Mouse (Mus musculus): Measurements from ENCODE around the gene Acox1. TPM values are rescaled to one million over a fixed set of nuclear protein-coding genes. Genes with fewer than 3 reads are reported as not detected.
A peak's percentile ranks its signal among the peaks of the same experiment; 100 is the strongest.

The Acox1 gene
- polyA plus RNA-seq (2015; fragmentation: Nextera tagmentation; extraction: Ambion mirVana): 23.6 and 24.3 TPM in 2 replicates

DNA sequence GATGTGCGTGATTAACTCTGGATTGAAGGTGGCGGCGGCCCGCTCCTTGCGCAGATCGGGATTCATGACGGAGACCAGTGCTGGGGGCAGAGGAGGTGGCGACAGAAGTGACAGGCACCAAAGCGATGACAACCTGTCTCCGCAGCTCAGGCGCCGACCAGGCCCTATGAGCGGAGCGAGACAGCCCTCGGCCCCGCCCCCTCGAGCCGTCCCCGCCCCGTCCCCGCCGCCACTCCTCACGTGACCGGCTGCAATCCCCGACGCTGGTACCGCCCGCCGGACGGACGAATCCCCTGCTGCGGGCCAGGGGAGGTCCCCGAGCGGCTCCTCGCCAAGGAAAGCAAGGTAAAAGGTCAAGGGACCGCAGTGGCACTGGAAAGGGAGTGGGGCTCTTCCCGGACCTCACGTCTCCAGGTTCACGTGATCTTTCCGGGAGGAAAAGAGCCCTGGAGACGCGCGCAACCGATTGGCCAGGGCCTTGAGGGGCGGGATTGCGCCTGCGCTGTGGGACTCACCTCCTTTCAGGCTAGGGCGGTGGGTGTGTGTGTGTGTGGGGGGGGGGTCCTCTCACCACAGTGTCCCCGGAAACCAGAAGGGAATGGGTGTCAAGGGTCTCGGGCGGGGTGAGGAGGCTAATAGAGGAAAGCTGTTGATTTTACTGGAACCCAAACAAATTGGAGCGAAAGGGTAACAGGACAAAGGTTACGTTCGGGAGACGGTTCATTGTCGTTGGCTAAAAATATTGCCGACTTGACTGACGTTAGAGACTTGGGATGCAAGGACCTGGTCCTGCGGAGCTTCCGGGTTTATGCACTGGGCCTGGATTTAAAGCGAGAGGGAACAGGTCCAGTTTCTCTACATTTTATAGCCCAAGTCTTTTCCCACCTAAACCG is at the start of gene Acox1, which contains the start of gene Ten1:
Gene Acox1 (minus strand): TSS at position 407 of the 893 bp plus-strand sequence.
Gene Ten1 (plus strand): TSS at position 217 of the 893 bp plus-strand sequence.
- Histone ChIP-seq H3K4me1 (replicated peaks; ENCODE audit: control insufficient read depth, insufficient read depth, low read length) (peaks cover 8% of the 10 kb centered on the region), H3K27ac (ENCODE audit: low read length) (peak within 1 kb of the TSS; percentile 97), H3K9me3 (ENCODE audit: control insufficient read depth, low read length) (no peaks in the 10 kb centered on the region), H3K4me3 (ENCODE audit: low read length) (peak within 1 kb of the TSS; percentile 86), H3K36me3 (ENCODE audit: control insufficient read depth, insufficient read depth, low read length) (no peaks in the 10 kb centered on the region), H3K9ac (ENCODE audit: low read length) (peak within 1 kb of the TSS; percentile 93), H3K27me3 (ENCODE audit: control insufficient read depth, insufficient read depth, low read depth, low read length) (no peaks in the 10 kb centered on the region), H3K4me2 (ENCODE audit: low read depth, low read length) (peak within 1 kb of the TSS; percentile 83)
- WGBS: under 1% methylated on average over 62 of the region's 62 CpGs
- peak; percentile 99 for ATAC-seq (ENCODE audit: low read depth)

DNA sequence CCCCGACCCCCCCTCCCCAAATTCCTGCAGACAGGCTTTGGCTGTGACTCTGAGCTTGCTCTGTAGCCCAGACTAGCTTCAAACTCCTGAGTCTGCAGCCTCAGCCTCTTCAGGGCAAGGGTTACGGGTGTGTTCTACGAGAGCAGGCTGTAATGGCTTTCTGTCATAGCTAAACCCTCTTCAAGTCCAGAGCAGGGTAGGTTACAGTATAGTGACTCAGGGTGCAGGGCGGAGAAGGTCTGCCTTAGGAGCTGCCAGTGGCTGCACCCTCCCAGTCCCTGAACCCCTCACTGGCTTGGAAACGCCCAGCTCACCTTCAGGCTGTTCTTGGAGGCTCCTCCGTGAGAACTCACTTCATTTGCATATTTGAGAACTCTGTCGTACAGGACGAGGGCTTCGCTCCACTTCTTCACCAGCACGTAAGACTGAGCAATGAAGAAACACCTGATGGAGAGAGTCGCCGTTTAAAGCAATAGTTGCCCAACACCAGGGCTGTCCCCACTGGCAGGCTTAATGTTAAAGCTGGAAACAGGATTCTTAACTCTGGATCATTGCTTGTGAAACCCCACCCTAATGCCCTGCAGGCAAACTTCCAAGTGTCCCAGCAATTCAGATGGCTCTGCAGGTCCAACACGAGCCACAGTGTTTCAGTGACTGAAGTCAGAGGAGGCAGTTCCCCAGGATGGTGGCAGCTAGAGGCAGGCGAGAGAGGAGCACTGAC is 48.8 kb upstream of the Acox1 start:
- WGBS: 80% methylated on average over 14 of the region's 14 CpGs
- H3K4me1 ChIP-seq (replicated peaks; ENCODE audit: control insufficient read depth, insufficient read depth, low read length): no peaks in the 10 kb centered on the region
- H3K27ac ChIP-seq (ENCODE audit: low read length): no peak overlapping the region
- peaks cover 72% of the 10 kb centered on the region for H3K36me3 ChIP-seq (ENCODE audit: control insufficient read depth, insufficient read depth, low read length)
- peak; percentile 51 for ATAC-seq (ENCODE audit: low read depth)
- no peak overlapping the region for H3K9ac ChIP-seq (ENCODE audit: low read length)
- H3K9me3 ChIP-seq (ENCODE audit: control insufficient read depth, low read length): no peaks in the 10 kb centered on the region
- no peak overlapping the region for H3K4me3 ChIP-seq (ENCODE audit: low read length)
- H3K27me3 ChIP-seq (ENCODE audit: control insufficient read depth, insufficient read depth, low read depth, low read length): no peaks in the 10 kb centered on the region
- H3K4me2 ChIP-seq (ENCODE audit: low read depth, low read length): no peak overlapping the region

DNA sequence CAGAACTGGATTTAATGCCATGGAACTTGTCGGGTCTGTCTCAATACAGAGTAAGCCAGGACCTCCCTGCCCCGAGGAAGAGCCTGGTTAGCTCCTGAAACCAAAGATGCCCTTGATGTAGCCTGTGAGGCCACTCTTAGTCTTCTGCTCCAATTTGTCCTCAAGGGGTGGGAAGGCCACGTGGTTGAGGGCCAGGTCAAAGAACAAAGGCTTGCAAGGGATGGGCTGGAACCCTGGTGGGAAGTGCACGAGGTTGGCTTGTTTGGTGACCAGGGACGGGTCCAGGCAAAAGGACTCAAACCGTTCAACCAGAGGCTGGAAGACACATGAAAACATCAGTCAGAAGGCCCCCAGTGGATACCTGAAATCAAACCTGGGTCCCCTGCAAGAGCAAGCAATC is 46.8 kb upstream of the Acox1 start:
- 80% methylated on average over 6 of the region's 6 CpGs for WGBS
- no peak for ATAC-seq (ENCODE audit: low read depth)
- no peaks in the 10 kb centered on the region for H3K9me3 ChIP-seq (ENCODE audit: control insufficient read depth, low read length)
- no peak overlapping the region for H3K9ac ChIP-seq (ENCODE audit: low read length)
- H3K36me3 ChIP-seq (ENCODE audit: control insufficient read depth, insufficient read depth, low read length): peaks cover 54% of the 10 kb centered on the region
- no peak overlapping the region for H3K27ac ChIP-seq (ENCODE audit: low read length)
- H3K27me3 ChIP-seq (ENCODE audit: control insufficient read depth, insufficient read depth, low read depth, low read length): no peaks in the 10 kb centered on the region
- H3K4me3 ChIP-seq (ENCODE audit: low read length): no peak overlapping the region
- H3K4me2 ChIP-seq (ENCODE audit: low read depth, low read length): no peak overlapping the region
- no peaks in the 10 kb centered on the region for H3K4me1 ChIP-seq (replicated peaks; ENCODE audit: control insufficient read depth, insufficient read depth, low read length)

DNA sequence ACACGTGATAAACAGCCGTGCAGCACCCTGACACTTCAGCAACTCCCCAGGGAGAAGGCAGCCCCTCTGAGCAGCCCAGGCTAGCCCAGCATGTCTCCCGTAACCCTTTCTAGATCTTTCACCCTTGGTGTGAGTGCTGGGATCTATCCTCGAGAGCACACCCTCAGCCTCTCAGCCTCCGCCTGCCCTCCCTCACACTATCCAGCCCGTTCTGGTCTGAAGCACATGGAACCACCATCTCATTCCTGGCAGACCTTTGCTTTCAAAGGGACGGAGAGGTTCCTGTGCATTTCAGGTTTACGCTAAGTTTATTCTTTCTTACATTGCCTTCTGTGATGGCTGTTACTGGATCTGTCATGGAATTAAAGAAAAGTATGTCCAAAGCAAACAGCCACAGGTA is 45.7 kb upstream of the Acox1 start:
- H3K27me3 ChIP-seq (ENCODE audit: control insufficient read depth, insufficient read depth, low read depth, low read length): no peaks in the 10 kb centered on the region
- H3K4me2 ChIP-seq (ENCODE audit: low read depth, low read length): no peak overlapping the region
- no peaks in the 10 kb centered on the region for H3K9me3 ChIP-seq (ENCODE audit: control insufficient read depth, low read length)
- H3K4me1 ChIP-seq (replicated peaks; ENCODE audit: control insufficient read depth, insufficient read depth, low read length): peaks cover 4% of the 10 kb centered on the region
- no peak for ATAC-seq (ENCODE audit: low read depth)
- no peak overlapping the region for H3K9ac ChIP-seq (ENCODE audit: low read length)
- 77% methylated on average over 8 of the region's 8 CpGs for WGBS
- peaks cover 45% of the 10 kb centered on the region for H3K36me3 ChIP-seq (ENCODE audit: control insufficient read depth, insufficient read depth, low read length)
- H3K27ac ChIP-seq (ENCODE audit: low read length): no peak overlapping the region
- H3K4me3 ChIP-seq (ENCODE audit: low read length): no peak overlapping the region

DNA sequence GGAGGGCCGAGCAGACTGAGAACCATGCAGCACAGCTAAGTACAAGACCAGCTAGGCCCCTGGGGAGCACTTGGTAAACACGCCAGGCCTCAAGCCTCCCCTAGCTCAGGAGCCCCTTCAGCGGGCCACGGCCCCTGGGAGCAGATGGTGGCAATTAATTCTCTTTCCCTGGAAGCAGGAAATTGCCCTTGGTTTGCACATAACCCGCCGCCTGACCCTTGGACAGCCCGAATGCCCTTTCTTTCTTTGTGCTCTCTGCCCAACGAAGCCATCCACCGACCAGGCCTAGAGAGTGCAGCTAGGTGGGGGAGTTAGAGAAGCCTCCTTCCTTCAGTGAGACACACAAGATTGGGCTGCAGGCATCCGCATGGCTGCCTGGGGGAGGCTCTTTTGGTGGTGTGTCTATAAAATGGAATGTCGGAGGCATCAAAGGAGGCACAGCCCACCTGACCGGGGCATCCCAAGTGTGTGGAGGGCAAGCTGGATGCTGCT is 42.9 kb upstream of the Acox1 start:
- ATAC-seq (ENCODE audit: low read depth): no peak
- no peak overlapping the region for H3K27ac ChIP-seq (ENCODE audit: low read length)
- 45% methylated on average over 12 of the region's 12 CpGs for WGBS

GRCm38 (mm10) chr11:116239797-116240196 is 41.0 kb upstream of the Acox1 start:
- Histone ChIP-seq H3K4me2 (ENCODE audit: low read depth, low read length) (no peak overlapping the region), H3K36me3 (ENCODE audit: control insufficient read depth, insufficient read depth, low read length) (peaks cover 10% of the 10 kb centered on the region), H3K4me1 (replicated peaks; ENCODE audit: control insufficient read depth, insufficient read depth, low read length) (peaks cover 8% of the 10 kb centered on the region), H3K27ac (ENCODE audit: low read length) (peak overlapping the region; percentile 56), H3K4me3 (ENCODE audit: low read length) (no peak overlapping the region), H3K9ac (ENCODE audit: low read length) (no peak overlapping the region), H3K27me3 (ENCODE audit: control insufficient read depth, insufficient read depth, low read depth, low read length) (no peaks in the 10 kb centered on the region; the same call in 1 of the 2 replicates), H3K9me3 (ENCODE audit: control insufficient read depth, low read length) (no peaks in the 10 kb centered on the region)
- 25% methylated on average over 7 of the region's 7 CpGs for WGBS
- no peak for ATAC-seq (ENCODE audit: low read depth)

More for the DNA sequence above, 42.9 kb upstream of the Acox1 start:
- Histone ChIP-seq H3K9ac (ENCODE audit: low read length) (no peak overlapping the region), H3K9me3 (ENCODE audit: control insufficient read depth, low read length) (no peaks in the 10 kb centered on the region), H3K4me3 (ENCODE audit: low read length) (no peak overlapping the region), H3K27me3 (ENCODE audit: control insufficient read depth, insufficient read depth, low read depth, low read length) (no peaks in the 10 kb centered on the region; the same call in 1 of the 2 replicates), H3K4me2 (ENCODE audit: low read depth, low read length) (no peak overlapping the region), H3K36me3 (ENCODE audit: control insufficient read depth, insufficient read depth, low read length) (peaks cover 28% of the 10 kb centered on the region), H3K4me1 (replicated peaks; ENCODE audit: control insufficient read depth, insufficient read depth, low read length) (peaks cover 8% of the 10 kb centered on the region)

DNA sequence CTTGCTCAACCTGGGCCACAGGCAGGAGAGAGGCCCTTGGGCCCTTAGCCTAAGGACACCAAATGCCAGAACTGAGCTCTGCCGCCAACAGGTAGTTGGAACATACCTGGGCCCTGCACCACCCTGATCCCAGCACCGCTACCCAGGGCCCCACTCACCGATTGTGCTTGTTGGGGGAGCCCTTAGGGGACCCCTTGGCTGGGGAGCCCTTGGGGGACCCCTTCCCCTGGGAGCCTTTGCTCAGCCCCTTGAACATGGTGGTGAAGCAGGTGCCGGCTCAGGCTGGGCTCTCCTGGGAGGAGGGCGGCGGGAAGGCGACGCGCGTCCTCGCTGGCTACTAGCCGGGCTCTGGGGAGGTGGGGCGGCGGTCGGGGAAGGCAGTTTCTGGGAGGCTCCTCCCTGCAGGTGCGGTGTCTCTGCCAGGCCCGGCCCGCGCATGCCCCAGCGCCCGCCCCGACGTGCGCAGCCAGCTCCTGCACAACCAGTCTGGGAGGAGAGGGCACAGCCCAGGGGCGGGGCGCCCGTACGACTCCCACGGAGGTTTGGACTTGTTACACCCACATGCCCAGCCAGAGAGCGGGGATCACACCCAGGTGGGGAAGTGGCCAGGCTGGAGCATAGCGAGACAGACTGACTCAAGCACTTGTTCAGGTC is 39.0 kb upstream of the Acox1 start, which contains the start of gene Evpl:
Gene Evpl (minus strand): TSS at position 336 of the 654 bp plus-strand sequence.
- H3K27ac ChIP-seq (ENCODE audit: low read length): peak within 1 kb of the TSS; percentile 80

GRCm38 (mm10) chr11:116234901-116235300 is 36.1 kb upstream of the Acox1 start:
- no peaks in the 10 kb centered on the region; the same call in 1 of the 2 replicates for H3K27me3 ChIP-seq (ENCODE audit: control insufficient read depth, insufficient read depth, low read depth, low read length)
- H3K27ac ChIP-seq (ENCODE audit: low read length): no peak overlapping the region
- H3K4me2 ChIP-seq (ENCODE audit: low read depth, low read length): no peak overlapping the region
- no peak overlapping the region for H3K9ac ChIP-seq (ENCODE audit: low read length)
- ATAC-seq (ENCODE audit: low read depth): no peak
- no peak overlapping the region for H3K4me3 ChIP-seq (ENCODE audit: low read length)
- H3K36me3 ChIP-seq (ENCODE audit: control insufficient read depth, insufficient read depth, low read length): no peaks in the 10 kb centered on the region
- H3K4me1 ChIP-seq (replicated peaks; ENCODE audit: control insufficient read depth, insufficient read depth, low read length): peaks cover 9% of the 10 kb centered on the region
- 80% methylated on average over 8 of the region's 8 CpGs for WGBS
- H3K9me3 ChIP-seq (ENCODE audit: control insufficient read depth, low read length): no peaks in the 10 kb centered on the region

More for the DNA sequence above, 39.0 kb upstream of the Acox1 start, which contains the start of gene Evpl:
- H3K9me3 ChIP-seq (ENCODE audit: control insufficient read depth, low read length): no peaks in the 10 kb centered on the region
- H3K4me3 ChIP-seq (ENCODE audit: low read length): peak within 1 kb of the TSS; percentile 44
- peak; percentile 95 for ATAC-seq (ENCODE audit: low read depth)
- no peaks in the 10 kb centered on the region; the same call in 1 of the 2 replicates for H3K27me3 ChIP-seq (ENCODE audit: control insufficient read depth, insufficient read depth, low read depth, low read length)
- peak within 1 kb of the TSS; percentile 63 for H3K9ac ChIP-seq (ENCODE audit: low read length)
- peak within 1 kb of the TSS; percentile 52 for H3K4me2 ChIP-seq (ENCODE audit: low read depth, low read length)
- 11% methylated on average over 31 of the region's 31 CpGs for WGBS
- H3K4me1 ChIP-seq (replicated peaks; ENCODE audit: control insufficient read depth, insufficient read depth, low read length): peaks cover 8% of the 10 kb centered on the region
- no peaks in the 10 kb centered on the region for H3K36me3 ChIP-seq (ENCODE audit: control insufficient read depth, insufficient read depth, low read length)
